Mouse (Mus musculus): ENCODE data around the gene Kcnn1. TPM values are rescaled to one million over a fixed set of nuclear protein-coding genes. Genes with fewer than 3 reads are reported as not detected.
A peak's percentile ranks its signal among the peaks of the same experiment; 100 is the strongest.

Kcnn1 gene
- polyA plus RNA-seq, 1 experiment from 2014 or later, result 1.8 TPM

DNA sequence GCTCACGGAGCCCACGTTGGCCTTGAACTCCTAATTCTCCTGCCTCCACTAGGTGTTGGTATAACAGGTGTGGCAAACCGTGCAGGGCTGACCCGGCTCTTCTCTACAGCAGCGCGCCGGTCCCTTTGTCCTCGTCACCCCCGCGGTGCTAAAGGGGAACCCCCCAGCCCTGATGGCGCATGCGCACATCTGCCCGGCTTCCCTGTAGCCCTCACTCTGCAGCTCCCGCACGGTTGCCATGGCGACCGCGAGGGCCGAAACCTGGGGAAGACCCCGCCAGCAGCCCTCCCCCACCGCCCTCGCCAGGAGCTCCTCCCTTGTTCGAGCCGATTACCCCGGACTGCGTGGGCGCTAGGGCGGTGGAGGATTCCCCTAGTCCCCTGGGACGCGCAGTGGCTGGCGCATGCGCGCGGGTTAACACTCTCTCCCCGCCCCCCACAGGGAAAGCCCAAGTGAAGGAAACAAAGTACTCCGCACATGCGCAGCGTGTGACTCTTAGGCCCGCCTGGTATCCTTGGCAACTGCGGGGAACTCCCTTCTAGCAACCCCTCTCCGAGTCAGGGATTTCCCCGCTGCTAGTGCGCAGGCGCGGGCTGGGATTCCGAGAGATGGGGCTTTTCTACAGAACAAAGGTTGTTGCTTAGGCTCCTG lies 2.4 kb upstream of the Kcnn1 start:
- Histone ChIP-seq H3K36me3 (ENCODE audit: control insufficient read depth, insufficient read depth, low read length) (peaks cover 10% of the 10 kb centered on the region), H3K9ac (ENCODE audit: low read length) (peak overlapping the region; percentile 78), H3K9me3 (ENCODE audit: control insufficient read depth, low read length) (no peaks in the 10 kb centered on the region), H3K4me1 (ENCODE audit: control insufficient read depth in 2 of 2, insufficient read depth in 2 of 2, low read length in 2 of 2) (peaks cover 20 to 36% of the 10 kb centered on the region in 2 experiments), H3K4me2 (ENCODE audit: low read length) (peak overlapping the region; percentile 95), H3K27ac (replicated peaks in 1 of 2; ENCODE audit: control insufficient read depth in 1 of 2, insufficient read depth in 1 of 2, low read depth in 2 of 2, low read length in 2 of 2) (peak overlapping the region; percentile 66 to 84), H3K27me3 (ENCODE audit: control insufficient read depth, insufficient read depth, low read length) (peaks cover 32% of the 10 kb centered on the region), H3K4me3 (ENCODE audit: control insufficient read depth in 1 of 2, insufficient read depth in 1 of 2, low read depth in 1 of 2, low read length in 2 of 2) (peak overlapping the region; percentile 51 to 69)
- peak; percentile 88 for ATAC-seq (ENCODE audit: insufficient number of reproducible peaks, insufficient read depth, low FRiP score, low read depth)
- under 1% methylated on average over 46 of the region's 46 CpGs for WGBS

- WGBS, result 2% methylated on average over 24 of the region's 24 CpGs
- Histone ChIP-seq H3K4me2 (ENCODE audit: low read length) (peak overlapping the region; percentile 95), H3K36me3 (ENCODE audit: control insufficient read depth, insufficient read depth, low read length) (peaks cover 10% of the 10 kb centered on the region), H3K27me3 (ENCODE audit: control insufficient read depth, insufficient read depth, low read length) (peaks cover 32% of the 10 kb centered on the region), H3K9me3 (ENCODE audit: control insufficient read depth, low read length) (no peaks in the 10 kb centered on the region), H3K4me3 (ENCODE audit: control insufficient read depth in 1 of 2, insufficient read depth in 1 of 2, low read depth in 1 of 2, low read length in 2 of 2) (peak overlapping the region; percentile 51 to 69), H3K9ac (ENCODE audit: low read length) (peak overlapping the region; percentile 78), H3K4me1 (ENCODE audit: control insufficient read depth in 2 of 2, insufficient read depth in 2 of 2, low read length in 2 of 2) (peaks cover 20 to 36% of the 10 kb centered on the region in 2 experiments), H3K27ac (replicated peaks in 1 of 2; ENCODE audit: control insufficient read depth in 1 of 2, insufficient read depth in 1 of 2, low read depth in 2 of 2, low read length in 2 of 2) (peak overlapping the region; percentile 44 to 84)
- ATAC-seq (ENCODE audit: insufficient number of reproducible peaks, insufficient read depth, low FRiP score, low read depth), result no peak
Measured at GRCm38 (mm10) chr8:70864712-70865221, 1.7 kb upstream of the Kcnn1 start.

DNA sequence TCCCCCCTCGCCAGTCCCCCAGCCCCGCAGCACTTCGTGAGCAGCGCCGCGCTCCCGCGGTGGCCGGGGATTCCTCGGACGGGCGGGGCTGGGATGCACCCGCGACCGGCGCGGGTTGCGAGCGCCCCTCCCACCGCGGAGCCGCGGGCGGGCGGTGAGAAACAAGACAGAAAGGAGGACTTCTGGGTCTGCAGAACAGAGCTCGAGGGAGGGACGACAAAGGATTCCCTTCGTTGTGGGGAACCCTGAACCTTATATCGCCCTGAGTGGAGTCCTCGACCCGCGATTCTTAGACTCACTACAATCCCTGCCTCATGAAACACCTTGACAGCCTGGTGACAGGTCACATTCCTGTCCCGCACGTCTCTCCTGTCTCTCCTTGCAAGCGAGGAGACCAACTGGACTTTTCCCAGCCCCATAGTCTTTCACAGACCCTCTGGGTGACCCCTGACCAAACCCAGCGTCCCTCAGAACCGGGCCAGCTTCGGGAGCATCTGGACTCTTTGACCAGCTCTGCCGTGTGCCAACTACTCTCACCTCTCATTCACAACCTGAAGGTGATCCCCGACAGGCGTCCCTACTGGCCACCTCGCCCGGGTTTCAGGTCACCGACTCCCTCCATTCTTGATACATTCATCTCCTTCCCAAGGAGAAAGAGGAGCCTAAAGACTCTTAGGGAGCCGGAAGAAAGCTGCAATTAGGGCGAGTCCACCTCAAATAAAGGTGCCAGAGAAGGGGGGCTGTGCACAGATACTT lies 1.1 kb upstream of the Kcnn1 start:
- peak overlapping the region; percentile 39 to 69 for H3K4me3 ChIP-seq (ENCODE audit: control insufficient read depth in 1 of 2, insufficient read depth in 1 of 2, low read depth in 1 of 2, low read length in 2 of 2)
- peak overlapping the region; percentile 78 for H3K9ac ChIP-seq (ENCODE audit: low read length)
- peak overlapping the region; percentile 95 for H3K4me2 ChIP-seq (ENCODE audit: low read length)
- H3K9me3 ChIP-seq (ENCODE audit: control insufficient read depth, low read length), result no peaks in the 10 kb centered on the region
- peaks cover 20 to 33% of the 10 kb centered on the region in 2 experiments for H3K4me1 ChIP-seq (ENCODE audit: control insufficient read depth in 2 of 2, insufficient read depth in 2 of 2, low read length in 2 of 2)
- H3K36me3 ChIP-seq (ENCODE audit: control insufficient read depth, insufficient read depth, low read length), result peaks cover 10% of the 10 kb centered on the region
- WGBS, result 2% methylated on average over 46 of the region's 46 CpGs
- peak overlapping the region in 1 of 2 experiments; percentile 84; a peak in 2 of 4 replicates for H3K27ac ChIP-seq (replicated peaks in 1 of 2; ENCODE audit: control insufficient read depth in 1 of 2, insufficient read depth in 1 of 2, low read depth in 2 of 2, low read length in 2 of 2)
- peaks cover 32% of the 10 kb centered on the region for H3K27me3 ChIP-seq (ENCODE audit: control insufficient read depth, insufficient read depth, low read length)
- ATAC-seq (ENCODE audit: insufficient number of reproducible peaks, insufficient read depth, low FRiP score, low read depth), result no peak

- H3K36me3 ChIP-seq (ENCODE audit: control insufficient read depth, insufficient read depth, low read length), result no peaks in the 10 kb centered on the region
- H3K4me3 ChIP-seq (ENCODE audit: control insufficient read depth in 1 of 2, insufficient read depth in 1 of 2, low read depth in 1 of 2, low read length in 2 of 2), result no peak overlapping the region
- H3K9ac ChIP-seq (ENCODE audit: low read length), result no peak overlapping the region
- no peak overlapping the region for H3K27ac ChIP-seq (replicated peaks in 1 of 2; ENCODE audit: control insufficient read depth in 1 of 2, insufficient read depth in 1 of 2, low read depth in 2 of 2, low read length in 2 of 2)
- H3K4me1 ChIP-seq (ENCODE audit: control insufficient read depth in 2 of 2, insufficient read depth in 2 of 2, low read length in 2 of 2), result peaks cover 0 to 5% of the 10 kb centered on the region in 2 experiments; a peak in 1 of 4 replicates
- WGBS, result 30% methylated on average over 4 of the region's 4 CpGs
- H3K27me3 ChIP-seq (ENCODE audit: control insufficient read depth, insufficient read depth, low read length), result peaks cover 16% of the 10 kb centered on the region
- H3K4me2 ChIP-seq (ENCODE audit: low read length), result no peak overlapping the region
- no peaks in the 10 kb centered on the region for H3K9me3 ChIP-seq (ENCODE audit: control insufficient read depth, low read length)
- ATAC-seq (ENCODE audit: insufficient number of reproducible peaks, insufficient read depth, low FRiP score, low read depth), result no peak
Measured at GRCm38 (mm10) chr8:70857516-70857915, 5.5 kb downstream of the Kcnn1 start.

- no peaks in the 10 kb centered on the region for H3K4me1 ChIP-seq (ENCODE audit: control insufficient read depth in 2 of 2, insufficient read depth in 2 of 2, low read length in 2 of 2)
- peak; percentile 57; the same call in 1 of the 2 replicates for ATAC-seq (ENCODE audit: insufficient number of reproducible peaks, insufficient read depth, low FRiP score, low read depth)
- H3K9ac ChIP-seq (ENCODE audit: low read length), result peak overlapping the region; percentile 68
- 10% methylated on average over 24 of the region's 33 CpGs for WGBS
- H3K4me2 ChIP-seq (ENCODE audit: low read length), result peak overlapping the region; percentile 80
- H3K36me3 ChIP-seq (ENCODE audit: control insufficient read depth, insufficient read depth, low read length), result no peaks in the 10 kb centered on the region
- peaks cover 7% of the 10 kb centered on the region for H3K27me3 ChIP-seq (ENCODE audit: control insufficient read depth, insufficient read depth, low read length)
- no peaks in the 10 kb centered on the region for H3K9me3 ChIP-seq (ENCODE audit: control insufficient read depth, low read length)
- no peak overlapping the region for H3K27ac ChIP-seq (replicated peaks in 1 of 2; ENCODE audit: control insufficient read depth in 1 of 2, insufficient read depth in 1 of 2, low read depth in 2 of 2, low read length in 2 of 2)
- H3K4me3 ChIP-seq (ENCODE audit: control insufficient read depth in 1 of 2, insufficient read depth in 1 of 2, low read depth in 1 of 2, low read length in 2 of 2), result peak overlapping the region; percentile 40 to 42
Measured at GRCm38 (mm10) chr8:70856541-70857197, 6.4 kb downstream of the Kcnn1 start.

DNA sequence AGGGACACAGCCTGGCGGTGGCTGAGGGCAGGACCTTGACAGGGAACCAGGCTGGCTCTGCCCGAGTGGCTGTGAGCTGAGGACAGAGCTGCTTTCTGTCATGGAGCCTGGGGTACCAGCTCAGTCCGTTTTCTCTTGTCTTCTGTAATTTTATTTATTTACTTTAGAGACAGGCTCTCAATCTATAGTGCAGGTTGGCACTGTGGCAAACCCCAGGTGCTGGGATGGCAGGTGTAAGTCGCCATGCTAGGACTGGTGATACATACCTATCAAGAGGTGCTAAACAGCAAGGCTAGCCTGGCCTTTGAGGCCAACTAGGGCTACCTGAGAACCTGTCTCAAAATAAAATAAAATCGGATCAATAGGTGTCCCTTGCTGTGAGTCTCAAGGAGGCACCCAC lies 7.0 kb downstream of the Kcnn1 start:
- no peak overlapping the region for H3K4me3 ChIP-seq (ENCODE audit: control insufficient read depth in 1 of 2, insufficient read depth in 1 of 2, low read depth in 1 of 2, low read length in 2 of 2)
- no peak overlapping the region for H3K27ac ChIP-seq (replicated peaks in 1 of 2; ENCODE audit: control insufficient read depth in 1 of 2, insufficient read depth in 1 of 2, low read depth in 2 of 2, low read length in 2 of 2)
- no peak overlapping the region for H3K9ac ChIP-seq (ENCODE audit: low read length)
- no peaks in the 10 kb centered on the region for H3K9me3 ChIP-seq (ENCODE audit: control insufficient read depth, low read length)
- ATAC-seq (ENCODE audit: insufficient number of reproducible peaks, insufficient read depth, low FRiP score, low read depth), result no peak
- H3K4me2 ChIP-seq (ENCODE audit: low read length), result no peak overlapping the region
- 59% methylated on average over 5 of the region's 5 CpGs for WGBS
- no peaks in the 10 kb centered on the region for H3K4me1 ChIP-seq (ENCODE audit: control insufficient read depth in 2 of 2, insufficient read depth in 2 of 2, low read length in 2 of 2)
- H3K27me3 ChIP-seq (ENCODE audit: control insufficient read depth, insufficient read depth, low read length), result 0 out of 2 replicates have a peak, but pooled peaks cover 3% of the 10 kb centered on the region
- H3K36me3 ChIP-seq (ENCODE audit: control insufficient read depth, insufficient read depth, low read length), result no peaks in the 10 kb centered on the region

DNA sequence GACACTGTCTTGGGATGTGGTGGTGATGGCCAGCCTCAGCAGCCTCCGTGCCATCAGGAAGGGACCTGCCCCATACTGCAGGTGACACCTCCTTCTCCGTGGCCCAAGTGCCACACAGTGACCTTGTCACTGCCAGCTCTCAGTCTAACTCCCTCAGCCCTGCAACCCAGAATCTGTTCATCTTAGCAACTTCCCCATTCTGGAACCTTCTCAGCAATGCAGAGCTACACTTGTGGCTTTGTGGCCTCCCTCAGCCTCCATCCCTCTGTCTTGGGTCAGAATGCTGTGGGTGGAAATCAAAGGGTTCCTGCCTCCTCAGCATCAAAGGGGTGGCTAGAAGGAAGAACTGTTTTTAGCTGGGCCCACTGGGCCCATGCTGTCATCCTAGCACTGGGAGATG lies 9.2 kb downstream of the Kcnn1 start:
- H3K27me3 ChIP-seq (ENCODE audit: control insufficient read depth, insufficient read depth, low read length), result 0 out of 2 replicates have a peak, but pooled peaks cover 3% of the 10 kb centered on the region
- H3K27ac ChIP-seq (replicated peaks in 1 of 2; ENCODE audit: control insufficient read depth in 1 of 2, insufficient read depth in 1 of 2, low read depth in 2 of 2, low read length in 2 of 2), result no peak overlapping the region
- H3K9ac ChIP-seq (ENCODE audit: low read length), result no peak overlapping the region
- H3K4me3 ChIP-seq (ENCODE audit: control insufficient read depth in 1 of 2, insufficient read depth in 1 of 2, low read depth in 1 of 2, low read length in 2 of 2), result no peak overlapping the region
- 64% methylated on average over 2 of the region's 2 CpGs for WGBS
- H3K9me3 ChIP-seq (ENCODE audit: control insufficient read depth, low read length), result no peaks in the 10 kb centered on the region
- no peaks in the 10 kb centered on the region for H3K36me3 ChIP-seq (ENCODE audit: control insufficient read depth, insufficient read depth, low read length)
- no peaks in the 10 kb centered on the region for H3K4me1 ChIP-seq (ENCODE audit: control insufficient read depth in 2 of 2, insufficient read depth in 2 of 2, low read length in 2 of 2)
- H3K4me2 ChIP-seq (ENCODE audit: low read length), result no peak overlapping the region
- no peak for ATAC-seq (ENCODE audit: insufficient number of reproducible peaks, insufficient read depth, low FRiP score, low read depth)
